Mouse (Mus musculus): Measurements from ENCODE around the gene Vps13d.

- no peak for TF ChIP-seq CTCF (IDR thresholded peaks at IDR 0.05; ENCODE audit: control insufficient read depth, insufficient read depth, insufficient replicate concordance, low read depth, low read length)
- TF ChIP-seq POLR2A (IDR thresholded peaks at IDR 0.05; ENCODE audit: control insufficient read depth, low read depth, low read length), result no peak
These were observed 58.1 kb downstream of the Vps13d start for GRCm38 (mm10) chr4:145136705-145137104.

All from testis, adult 2 months (tissue).